Mouse (Mus musculus): ENCODE data around the gene Rapgef1. TPM values are rescaled to one million over a fixed set of nuclear protein-coding genes. Genes with fewer than 3 reads are reported as not detected.
"Not testable (repeated sequence)": the region's sequence is repeated elsewhere in the genome, so short reads cannot be mapped to it uniquely, and the experiment has no call there.

The Rapgef1 gene
- polyA plus RNA-seq, 1 experiment from 2014 or later = 12.7 TPM

DNA sequence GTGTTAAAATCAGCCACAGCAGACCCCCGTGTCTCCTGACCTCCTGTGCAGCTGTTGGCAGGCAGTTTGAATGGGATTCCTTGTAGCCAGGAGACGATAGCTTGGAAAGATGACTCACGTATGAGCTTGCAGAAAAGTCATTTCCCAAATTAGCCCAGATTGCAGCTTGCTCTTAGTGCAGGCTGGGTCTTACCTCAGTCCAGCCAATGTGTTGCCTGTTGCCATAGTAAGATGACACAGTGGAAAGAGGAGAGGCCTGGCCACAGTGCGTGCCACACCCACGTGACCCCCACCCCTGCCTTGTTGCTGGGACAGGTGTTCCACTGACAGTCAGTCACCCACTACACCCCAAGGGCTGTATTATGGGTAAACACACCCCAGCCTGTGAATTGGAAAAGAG lies 5.2 kb downstream of the Rapgef1 start:
- H3K9ac ChIP-seq = no peak overlapping the region
- H3K36me3 ChIP-seq = no peaks in the 10 kb centered on the region
- H3K4me2 ChIP-seq = no peak overlapping the region
- H3K4me1 ChIP-seq = peaks cover 31% of the 10 kb centered on the region
- no peaks in the 10 kb centered on the region for H3K9me3 ChIP-seq
- no peaks in the 10 kb centered on the region for H3K27me3 ChIP-seq (replicated peaks)
- ATAC-seq (ENCODE audit: insufficient read depth, low FRiP score, low read depth) = no peak
- peak overlapping the region; percentile 71; the same call in 1 of the 2 replicates for H3K27ac ChIP-seq
- no peak overlapping the region for H3K4me3 ChIP-seq (replicated peaks)
- 55% methylated on average over 5 of the region's 5 CpGs for WGBS

DNA sequence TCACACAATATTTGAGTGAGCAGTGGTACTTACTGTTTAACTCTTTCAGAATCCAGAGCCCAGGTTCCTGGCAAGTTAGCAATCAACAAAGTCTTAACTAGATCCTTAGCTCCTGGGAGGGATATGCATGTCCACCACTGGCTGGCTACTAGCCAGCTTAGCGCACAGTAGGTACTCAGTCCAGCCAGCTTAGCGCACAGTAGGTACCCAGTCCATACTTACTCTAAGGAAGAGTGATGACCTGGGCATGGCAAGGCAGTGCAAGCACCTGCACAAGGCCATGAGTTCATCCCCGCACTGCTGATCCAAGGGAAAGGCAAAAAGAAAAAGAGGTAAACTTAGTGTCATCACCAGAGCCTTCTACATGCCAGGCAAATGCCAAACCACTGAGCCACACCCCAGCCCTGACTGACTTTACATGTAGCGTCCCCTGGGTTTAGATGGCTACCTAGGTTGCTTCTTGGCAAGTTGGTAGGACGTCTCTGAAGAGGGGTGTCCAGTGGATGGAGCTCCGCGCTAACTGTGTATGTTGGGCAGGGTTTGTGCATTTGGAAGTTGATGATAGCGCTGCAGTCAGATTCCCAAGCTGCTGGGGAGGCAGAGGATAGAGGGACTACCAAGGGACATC lies 6.2 kb downstream of the Rapgef1 start:
- no peak overlapping the region for H3K27ac ChIP-seq
- peaks cover 29% of the 10 kb centered on the region for H3K4me1 ChIP-seq
- H3K9ac ChIP-seq = no peak overlapping the region
- no peaks in the 10 kb centered on the region for H3K36me3 ChIP-seq
- 94% methylated on average over 8 of the region's 8 CpGs for WGBS
- no peak overlapping the region for H3K4me3 ChIP-seq (replicated peaks)
- ATAC-seq (ENCODE audit: insufficient read depth, low FRiP score, low read depth) = no peak
- H3K4me2 ChIP-seq = no peak overlapping the region
- no peaks in the 10 kb centered on the region for H3K27me3 ChIP-seq (replicated peaks)
- H3K9me3 ChIP-seq = no peaks in the 10 kb centered on the region

DNA sequence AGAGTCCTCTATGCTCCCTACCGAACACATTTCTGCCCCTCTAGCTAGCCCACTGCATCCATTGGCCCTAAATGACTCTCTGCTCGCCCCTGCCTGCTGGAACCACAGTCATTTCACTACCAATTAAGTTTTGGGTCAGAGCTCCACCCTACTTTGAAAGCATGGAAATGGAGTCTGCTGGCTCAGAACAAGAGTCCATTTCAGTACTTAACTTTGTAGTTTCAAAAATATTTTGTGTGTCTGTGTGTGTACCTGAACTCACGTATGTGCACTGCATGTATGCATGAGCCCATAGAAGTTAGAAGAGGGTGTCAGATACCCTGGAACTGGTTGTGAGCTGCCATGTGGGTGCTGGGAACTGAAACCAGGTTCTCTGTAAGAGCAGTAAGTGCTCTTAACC lies 7.8 kb downstream of the Rapgef1 start:
- peaks cover 21% of the 10 kb centered on the region for H3K4me1 ChIP-seq
- H3K4me3 ChIP-seq (replicated peaks) = no peak overlapping the region
- no peaks in the 10 kb centered on the region for H3K9me3 ChIP-seq
- H3K9ac ChIP-seq = no peak overlapping the region
- H3K27me3 ChIP-seq (replicated peaks) = no peaks in the 10 kb centered on the region
- ATAC-seq (ENCODE audit: insufficient read depth, low FRiP score, low read depth) = no peak
- 91% methylated on average over 3 of the region's 3 CpGs for WGBS
- H3K4me2 ChIP-seq = no peak overlapping the region
- H3K36me3 ChIP-seq = no peaks in the 10 kb centered on the region
- no peak overlapping the region for H3K27ac ChIP-seq

DNA sequence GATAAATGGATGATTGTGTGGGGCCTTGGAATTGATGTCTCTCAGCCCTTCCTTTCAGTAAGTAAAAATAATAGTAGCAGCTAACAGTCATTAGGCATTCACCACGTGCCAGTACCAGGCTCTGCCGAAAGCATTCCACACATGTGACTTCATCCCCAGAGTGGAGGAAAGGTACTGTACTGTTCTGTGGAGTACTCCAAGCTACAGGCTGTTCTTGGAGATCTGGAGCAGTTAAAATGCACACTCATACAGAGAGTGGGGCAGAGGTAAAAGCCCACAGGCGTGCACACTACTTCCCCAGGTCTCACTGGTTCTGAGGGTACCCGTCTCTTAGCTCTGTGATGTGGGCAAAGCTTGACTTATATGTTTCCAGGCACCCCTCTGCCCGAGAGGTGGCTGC lies 8.7 kb downstream of the Rapgef1 start:
- no peaks in the 10 kb centered on the region for H3K9me3 ChIP-seq
- 0 out of 2 replicates have a peak overlapping the region, but pooled peaks have one; percentile 24 for H3K27ac ChIP-seq

DNA sequence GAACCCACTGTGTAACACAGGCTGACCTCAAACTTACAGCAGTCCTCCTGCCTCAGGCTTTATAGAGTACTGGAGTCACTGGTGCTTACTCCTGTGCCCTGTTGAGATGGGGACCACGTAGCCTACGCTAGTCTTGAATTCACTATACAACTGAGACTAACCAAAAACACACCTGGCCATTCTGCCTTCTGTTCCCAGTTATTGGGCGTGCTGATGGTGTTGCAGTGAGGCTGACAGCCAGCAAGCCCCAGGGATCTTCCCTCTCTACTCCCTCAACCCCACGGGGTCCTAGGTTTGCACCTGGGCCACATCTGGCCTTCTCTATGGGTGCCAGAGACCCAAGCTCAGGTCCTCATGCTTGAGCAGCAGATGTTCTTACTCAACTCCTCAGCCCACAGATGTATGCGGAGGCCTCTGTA lies 9.3 kb downstream of the Rapgef1 start:
- Histone ChIP-seq H3K4me2 (no peak overlapping the region), H3K4me3 (replicated peaks) (no peak overlapping the region), H3K4me1 (peaks cover 20% of the 10 kb centered on the region), H3K36me3 (no peaks in the 10 kb centered on the region), H3K27me3 (replicated peaks) (no peaks in the 10 kb centered on the region), H3K9ac (no peak overlapping the region), H3K9me3 (no peaks in the 10 kb centered on the region), H3K27ac (no peak overlapping the region)
- WGBS = 69% methylated on average over 5 of the region's 5 CpGs
- no peak for ATAC-seq (ENCODE audit: insufficient read depth, low FRiP score, low read depth)

More for the DNA sequence above, 8.7 kb downstream of the Rapgef1 start:
- no peaks in the 10 kb centered on the region for H3K27me3 ChIP-seq (replicated peaks)
- H3K4me3 ChIP-seq (replicated peaks) = no peak overlapping the region
- H3K36me3 ChIP-seq = no peaks in the 10 kb centered on the region
- H3K4me1 ChIP-seq = peaks cover 20% of the 10 kb centered on the region
- H3K4me2 ChIP-seq = no peak overlapping the region
- no peak overlapping the region for H3K9ac ChIP-seq
- WGBS = 65% methylated on average over 5 of the region's 5 CpGs
- no peak for ATAC-seq (ENCODE audit: insufficient read depth, low FRiP score, low read depth)

DNA sequence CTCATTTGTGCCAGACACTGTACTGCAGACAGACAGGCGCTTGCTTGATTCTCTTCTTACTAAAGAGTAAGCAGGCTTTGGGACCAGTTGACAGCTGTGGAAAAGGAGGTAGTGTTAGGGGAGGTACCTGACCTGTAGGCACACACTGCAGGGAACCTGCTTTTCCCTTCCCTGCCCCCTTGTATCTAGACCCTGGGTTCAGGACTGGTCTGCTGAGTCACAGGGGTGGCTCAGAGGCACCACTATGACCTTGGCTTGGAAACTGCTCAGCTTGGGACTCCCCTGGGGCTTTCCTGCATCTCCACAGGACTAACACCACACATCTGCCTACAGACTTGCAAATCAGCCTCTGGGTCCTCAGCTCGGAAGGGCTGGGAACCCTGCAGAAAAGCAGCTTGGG lies 9.8 kb downstream of the Rapgef1 start:
- H3K4me3 ChIP-seq (replicated peaks) = no peak overlapping the region
- H3K27me3 ChIP-seq (replicated peaks) = no peaks in the 10 kb centered on the region
- H3K9ac ChIP-seq = no peak overlapping the region
- H3K4me1 ChIP-seq = peaks cover 16% of the 10 kb centered on the region
- no peaks in the 10 kb centered on the region for H3K9me3 ChIP-seq
- no peak overlapping the region for H3K4me2 ChIP-seq
- no peaks in the 10 kb centered on the region for H3K36me3 ChIP-seq
- H3K27ac ChIP-seq = no peak overlapping the region
- ATAC-seq (ENCODE audit: insufficient read depth, low FRiP score, low read depth) = no peak
- 75% methylated on average over 2 of the region's 2 CpGs for WGBS

DNA sequence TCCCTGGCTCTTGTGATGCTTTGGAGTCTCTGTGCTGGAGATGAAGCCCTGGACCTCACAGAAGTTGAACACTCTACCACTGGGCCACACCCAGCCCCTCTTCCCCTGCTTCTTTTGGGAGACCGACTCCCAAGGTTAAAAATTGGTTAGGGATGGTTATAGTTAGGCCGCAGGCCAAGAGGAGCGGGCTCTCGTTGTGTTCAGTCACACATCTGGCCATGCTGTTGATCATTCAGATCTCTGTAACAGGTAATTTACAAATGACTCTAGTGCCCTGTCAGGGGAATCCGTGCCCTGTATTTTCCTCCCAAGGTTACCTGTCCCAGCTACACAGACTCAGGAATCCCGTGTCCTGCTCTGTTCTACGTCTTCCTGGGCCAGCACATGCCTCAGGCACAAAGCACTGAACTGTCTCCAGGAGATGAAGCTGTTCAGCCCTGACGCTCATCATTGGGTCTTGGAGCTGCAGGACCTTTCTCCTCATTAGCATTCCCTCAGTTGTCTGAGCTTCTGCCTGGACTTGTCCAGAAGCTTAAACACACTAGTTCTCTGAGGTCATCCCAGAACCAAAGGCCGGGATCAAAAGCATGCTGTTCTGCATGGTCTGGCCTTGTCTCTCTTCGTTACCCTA lies 10.7 kb downstream of the Rapgef1 start:
- Histone ChIP-seq H3K36me3 (no peaks in the 10 kb centered on the region), H3K27me3 (replicated peaks) (no peaks in the 10 kb centered on the region), H3K9ac (no peak overlapping the region), H3K4me3 (replicated peaks) (no peak overlapping the region), H3K27ac (no peak overlapping the region), H3K4me1 (peaks cover 21% of the 10 kb centered on the region), H3K4me2 (no peak overlapping the region), H3K9me3 (no peaks in the 10 kb centered on the region)
- no peak for ATAC-seq (ENCODE audit: insufficient read depth, low FRiP score, low read depth)
- 87% methylated on average over 10 of the region's 10 CpGs for WGBS

DNA sequence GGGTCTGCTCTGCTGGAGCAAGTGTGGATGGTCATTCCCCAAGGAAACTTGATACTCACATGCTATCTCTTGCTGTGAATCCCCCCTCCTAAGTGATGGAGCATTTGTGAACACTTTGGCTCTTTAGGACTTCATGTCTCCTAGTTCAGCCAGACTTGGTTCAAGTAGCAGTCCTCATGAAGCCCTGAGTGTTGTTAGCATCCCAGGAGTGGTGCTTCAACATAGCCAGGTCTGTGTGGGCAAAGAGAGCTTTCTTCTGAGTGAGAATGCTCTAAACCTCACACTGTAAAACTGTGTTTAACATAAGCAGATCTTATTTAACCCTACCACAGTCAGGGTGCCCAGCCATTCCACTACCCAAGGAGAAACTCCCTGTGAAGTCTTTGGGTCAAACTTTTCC lies 11.5 kb downstream of the Rapgef1 start:
- Histone ChIP-seq H3K4me3 (replicated peaks) (no peak overlapping the region), H3K9ac (no peak overlapping the region), H3K27me3 (replicated peaks) (no peaks in the 10 kb centered on the region), H3K9me3 (no peaks in the 10 kb centered on the region), H3K27ac (no peak overlapping the region), H3K4me2 (no peak overlapping the region), H3K4me1 (peaks cover 21% of the 10 kb centered on the region), H3K36me3 (no peaks in the 10 kb centered on the region)
- no peak for ATAC-seq (ENCODE audit: insufficient read depth, low FRiP score, low read depth)

DNA sequence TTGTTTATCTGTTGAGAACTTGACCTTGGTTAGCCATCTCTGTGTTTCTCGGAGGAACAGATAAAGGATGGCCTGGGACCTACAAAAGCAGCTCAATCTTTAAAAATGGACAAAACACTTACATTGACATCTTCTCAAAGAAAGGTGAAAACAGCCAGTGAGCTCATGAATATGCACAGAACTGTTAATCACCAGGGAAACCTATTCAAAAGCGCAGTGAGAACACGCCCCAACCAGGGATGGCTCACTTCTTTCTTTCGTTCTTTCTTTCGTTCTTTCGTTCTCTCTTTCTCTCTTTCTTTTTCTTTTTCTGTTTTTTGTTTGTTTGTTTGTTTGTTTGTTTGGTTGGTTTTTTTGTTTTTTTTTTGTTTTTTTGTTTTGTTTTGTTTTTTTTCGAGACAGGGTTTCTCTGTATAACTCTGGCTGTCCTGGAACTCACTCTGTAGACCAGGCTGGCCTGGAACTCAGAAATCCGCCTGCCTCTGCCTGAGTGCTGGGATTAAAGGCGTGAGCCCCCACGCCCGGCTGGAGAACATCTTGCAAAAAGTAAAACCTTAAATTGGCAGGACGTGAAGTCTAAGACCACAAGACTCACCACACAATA lies 12.1 kb downstream of the Rapgef1 start:
- not testable (repeated sequence) for H3K27me3 ChIP-seq (replicated peaks); H3K9me3 ChIP-seq; H3K4me2 ChIP-seq; H3K27ac ChIP-seq; H3K4me3 ChIP-seq (replicated peaks); H3K36me3 ChIP-seq; H3K9ac ChIP-seq; ATAC-seq (ENCODE audit: insufficient read depth, low FRiP score, low read depth)
- WGBS = 86% methylated on average over 12 of the region's 12 CpGs
- H3K4me1 ChIP-seq = peaks cover 21% of the 10 kb centered on the region

DNA sequence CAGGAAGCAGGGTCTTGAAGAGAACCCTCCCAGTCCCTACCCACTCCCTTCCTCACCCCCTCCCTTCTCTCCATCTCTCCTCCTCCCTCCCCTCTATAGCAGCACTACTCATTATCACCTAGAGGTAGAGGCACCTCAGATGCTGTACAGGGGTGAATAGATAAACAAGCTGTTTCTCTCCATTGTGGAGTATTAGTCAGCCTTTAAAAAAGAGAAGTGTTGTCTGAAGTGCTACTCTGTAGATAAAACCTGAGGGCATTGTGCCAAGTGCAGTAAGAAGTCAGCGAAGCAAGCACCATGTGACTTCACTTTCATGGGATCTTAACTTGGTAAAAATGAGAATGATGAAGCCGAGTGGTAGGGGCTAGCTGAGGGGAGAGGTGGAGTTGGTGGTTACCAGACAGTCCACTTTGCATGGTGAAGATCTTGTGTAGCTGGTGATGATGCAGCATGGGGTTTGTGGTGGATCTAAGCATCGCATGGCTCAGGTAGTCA lies 12.7 kb downstream of the Rapgef1 start:
- H3K4me2 ChIP-seq = no peak overlapping the region
- peaks cover 21% of the 10 kb centered on the region for H3K4me1 ChIP-seq
- H3K27ac ChIP-seq = no peak overlapping the region
- H3K9ac ChIP-seq = no peak overlapping the region
- H3K9me3 ChIP-seq = no peaks in the 10 kb centered on the region
- ATAC-seq (ENCODE audit: insufficient read depth, low FRiP score, low read depth) = no peak
- H3K4me3 ChIP-seq (replicated peaks) = no peak overlapping the region
- H3K36me3 ChIP-seq = no peaks in the 10 kb centered on the region
- H3K27me3 ChIP-seq (replicated peaks) = no peaks in the 10 kb centered on the region
- 80% methylated on average over 3 of the region's 3 CpGs for WGBS

DNA sequence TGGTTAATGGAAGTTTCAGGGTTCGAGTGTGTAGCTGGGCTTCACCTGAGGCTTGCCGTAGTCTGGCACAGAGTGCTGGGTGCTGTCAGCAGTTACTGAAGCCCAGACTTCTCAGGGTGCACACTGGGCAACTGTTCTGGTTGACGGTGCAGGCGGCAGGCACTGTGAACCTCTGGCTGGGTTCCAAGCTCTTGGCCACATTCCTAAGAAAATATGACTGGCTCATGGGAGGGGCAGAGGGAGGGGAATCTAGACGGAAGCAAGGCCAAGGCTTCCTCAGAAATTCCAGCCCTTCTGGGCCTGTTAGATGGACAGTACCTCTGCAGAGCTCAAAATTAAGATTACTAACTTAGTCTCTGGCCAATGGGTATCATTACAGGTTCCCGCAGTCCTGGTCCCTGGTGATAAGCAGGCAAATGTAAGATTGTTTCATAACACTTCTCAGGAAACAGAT lies 13.6 kb downstream of the Rapgef1 start:
- Histone ChIP-seq H3K27me3 (replicated peaks) (no peaks in the 10 kb centered on the region), H3K4me2 (no peak overlapping the region), H3K36me3 (no peaks in the 10 kb centered on the region), H3K27ac (peak overlapping the region; percentile 70; the same call in 1 of the 2 replicates), H3K9me3 (no peaks in the 10 kb centered on the region), H3K4me1 (peaks cover 21% of the 10 kb centered on the region), H3K4me3 (replicated peaks) (no peak overlapping the region), H3K9ac (no peak overlapping the region)
- peak; percentile 85 for ATAC-seq (ENCODE audit: insufficient read depth, low FRiP score, low read depth)
- WGBS = 22% methylated on average over 6 of the region's 6 CpGs

DNA sequence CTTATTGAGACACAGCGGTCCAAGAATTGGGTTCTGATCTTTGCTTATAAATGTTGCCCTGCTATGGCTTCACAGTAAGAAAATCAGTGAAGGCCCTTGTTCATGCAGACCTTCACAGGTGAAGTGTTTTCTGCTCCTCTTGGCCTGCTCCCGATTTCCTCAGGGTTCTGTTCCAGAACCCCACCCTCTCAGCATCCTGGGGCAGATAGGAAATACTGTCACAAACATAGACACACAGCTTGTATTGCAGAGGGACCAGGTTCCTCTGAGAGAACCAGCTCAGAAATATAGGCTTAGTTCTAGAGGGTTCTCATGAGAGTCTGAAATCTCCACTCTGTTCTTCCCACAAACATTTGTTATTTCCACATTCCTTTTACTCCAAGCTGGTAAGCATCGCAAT lies 14.3 kb downstream of the Rapgef1 start:
- H3K4me1 ChIP-seq = peaks cover 18% of the 10 kb centered on the region
- 86% methylated on average over 3 of the region's 3 CpGs for WGBS
- H3K9me3 ChIP-seq = no peaks in the 10 kb centered on the region
- H3K4me3 ChIP-seq (replicated peaks) = no peak overlapping the region
- ATAC-seq (ENCODE audit: insufficient read depth, low FRiP score, low read depth) = no peak
- H3K36me3 ChIP-seq = no peaks in the 10 kb centered on the region
- no peaks in the 10 kb centered on the region for H3K27me3 ChIP-seq (replicated peaks)
- H3K9ac ChIP-seq = no peak overlapping the region
- no peak overlapping the region for H3K4me2 ChIP-seq
- peak overlapping the region; percentile 8; the same call in 1 of the 2 replicates for H3K27ac ChIP-seq

All from stomach, embryonic 15.5 days (tissue).